Mouse (Mus musculus): Measurements from ENCODE around the gene Rel. TPM values are rescaled to one million over a fixed set of nuclear protein-coding genes. Genes with fewer than 3 reads are reported as not detected.

Gene Rel
- polyA plus RNA-seq, 1 experiment = 2.3 TPM

DNA sequence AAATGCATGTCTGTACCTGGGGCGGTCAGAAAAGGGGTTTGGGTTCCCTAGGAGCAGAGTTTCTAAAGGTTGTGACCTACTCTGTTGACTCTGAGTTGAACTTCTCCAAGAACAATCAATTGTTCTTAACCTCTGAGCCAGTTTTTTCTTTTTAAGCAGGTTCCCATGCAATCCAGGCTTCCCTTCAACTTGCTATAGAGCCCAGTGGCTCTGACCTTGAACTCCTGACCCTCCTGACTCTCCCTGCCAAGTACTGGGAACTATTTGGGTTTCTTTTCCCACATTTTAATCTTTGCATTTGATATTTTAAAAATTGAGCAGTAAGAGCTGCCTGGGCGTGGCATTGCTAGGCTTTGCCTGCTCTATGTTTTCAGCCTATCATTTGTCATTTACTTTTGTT is 77.5 kb downstream of the Rel start:
- DNase-seq (ENCODE audit: extremely low spot score in 1 of 2, low spot score in 1 of 2) = no peak

DNA sequence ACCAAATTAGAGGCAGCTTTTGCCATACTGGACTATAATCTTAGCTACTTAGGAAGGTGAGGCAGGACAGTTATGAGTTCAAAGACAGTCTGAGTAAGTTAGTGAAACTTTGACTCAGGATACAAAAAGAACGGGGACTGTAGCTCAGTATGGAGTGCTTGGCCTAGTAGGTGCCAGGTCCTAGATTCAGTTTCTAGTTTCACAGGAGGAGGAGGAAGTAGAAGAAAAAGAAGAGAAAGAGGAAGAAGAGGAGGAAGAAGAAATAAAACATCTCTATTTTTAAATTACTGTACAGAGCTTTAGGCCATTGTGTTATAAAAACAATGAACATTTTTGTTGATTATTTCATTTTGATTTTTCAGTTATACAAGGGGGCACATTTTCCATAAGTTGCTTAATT is 82.7 kb downstream of the Rel start:
- no peak for DNase-seq (ENCODE audit: extremely low spot score in 1 of 2, low spot score in 1 of 2)

Other genes starting within 250 kb of the Rel start
- 0.99 and 1.8 TPM in 2 replicates for gene 1700093K21Rik, start 249.8 kb downstream of the Rel start, polyA plus RNA-seq (2012; rRNA removed)
- 21.9 and 24.2 TPM in 2 replicates for gene 0610010F05Rik, start 137.3 kb downstream of the Rel start, polyA plus RNA-seq (2012; rRNA removed)
- 10.1 and 12.5 TPM in 2 replicates for gene Pus10, start 105.3 kb downstream of the Rel start, polyA plus RNA-seq (2012; rRNA removed)
- gene Pex13, start 105.0 kb downstream of the Rel start, polyA plus RNA-seq (2012; rRNA removed) = 13.4 and 15.8 TPM in 2 replicates
- 11.4 and 13.1 TPM in 2 replicates for gene Papolg, start 124.3 kb upstream of the Rel start, polyA plus RNA-seq (2012; rRNA removed)

Measured in frontal cortex, adult 2 months (tissue).